Mouse (Mus musculus): ENCODE measurements around the gene Meiob. TPM values are rescaled to one million over a fixed set of nuclear protein-coding genes. Genes with fewer than 3 reads are reported as not detected.

Meiob gene
- total and polyA plus RNA-seq, 3 experiments, result 0.13 to 8.4 (median 1.9) TPM

DNA sequence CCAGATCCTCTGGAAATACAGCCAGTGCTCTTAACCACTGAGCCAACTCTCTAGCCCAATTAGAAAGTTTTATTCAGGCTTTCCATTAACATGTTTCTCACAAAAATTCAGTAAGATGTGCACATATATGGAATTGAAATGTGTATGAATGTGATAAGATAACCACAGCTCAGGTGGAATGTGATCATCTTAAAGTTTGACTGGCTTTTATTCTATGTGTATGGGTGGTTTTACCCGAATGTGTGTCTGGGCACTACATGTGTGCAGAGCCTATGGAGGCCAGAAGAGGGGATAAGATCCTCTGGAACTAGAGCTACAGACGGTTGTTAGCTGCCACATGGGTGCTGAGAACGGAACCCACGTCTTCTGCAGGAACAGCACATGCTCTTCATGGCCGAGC lies 11.2 kb downstream of the Meiob start:
- TF ChIP-seq CTCF (IDR thresholded peaks at IDR 0.05; ENCODE audit: low read depth, low read length) (no peak), POLR2AphosphoS5 (IDR thresholded peaks at IDR 0.05; ENCODE audit: insufficient replicate concordance, low read depth, low read length) (no peak)
- DNase-seq (ENCODE audit: low spot score) (no peak), ATAC-seq (ENCODE audit: extremely low read depth, insufficient number of reproducible peaks, low FRiP score, poor library complexity, severe bottlenecking) (no peak)
- 0 out of 2 replicates have a peak, but pooled peaks cover 8% of the 10 kb centered on the region for H3K27me3 ChIP-seq (ENCODE audit: insufficient read depth, low read length)
- peaks cover 2% of the 10 kb centered on the region; the same call in 1 of the 2 replicates for H3K4me1 ChIP-seq (ENCODE audit: insufficient read depth, low read depth, low read length)
- no peaks in the 10 kb centered on the region for H3K36me3 ChIP-seq (replicated peaks)
- no peak overlapping the region for H3K4me3 ChIP-seq (ENCODE audit: low read depth, low read length)
- no peaks in the 10 kb centered on the region for H3K9me3 ChIP-seq (replicated peaks)

DNA sequence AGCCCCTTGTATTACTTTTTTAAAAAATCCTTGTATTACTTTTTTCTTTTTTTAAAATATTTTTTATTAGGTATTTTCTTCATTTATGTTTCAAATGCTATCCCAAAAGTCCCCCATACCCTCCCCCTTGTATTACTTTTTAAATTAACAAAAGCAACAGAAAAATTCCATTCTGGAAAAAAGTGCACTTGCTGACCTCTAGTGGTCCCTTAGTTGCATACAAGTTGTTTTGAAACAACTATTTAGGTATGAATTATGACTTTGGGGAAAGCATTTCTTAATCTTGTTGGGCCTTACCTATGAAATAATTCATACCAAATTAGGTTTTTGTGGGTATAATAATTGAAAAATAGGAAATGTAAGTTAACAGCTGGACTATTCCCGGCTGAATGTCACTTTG lies 13.4 kb downstream of the Meiob start:
- H3K36me3 ChIP-seq (replicated peaks), result no peaks in the 10 kb centered on the region
- H3K9me3 ChIP-seq (replicated peaks), result no peaks in the 10 kb centered on the region
- H3K4me3 ChIP-seq (ENCODE audit: low read depth, low read length), result no peak overlapping the region
- ATAC-seq (ENCODE audit: extremely low read depth, insufficient number of reproducible peaks, low FRiP score, poor library complexity, severe bottlenecking), result no peak
- TF ChIP-seq CTCF (IDR thresholded peaks at IDR 0.05; ENCODE audit: low read depth, low read length) (no peak), POLR2AphosphoS5 (IDR thresholded peaks at IDR 0.05; ENCODE audit: insufficient replicate concordance, low read depth, low read length) (no peak)
- no peak for DNase-seq (ENCODE audit: low spot score)
- peaks cover 12% of the 10 kb centered on the region; the same call in 1 of the 2 replicates for H3K27me3 ChIP-seq (ENCODE audit: insufficient read depth, low read length)
- peaks cover 2% of the 10 kb centered on the region; the same call in 1 of the 2 replicates for H3K4me1 ChIP-seq (ENCODE audit: insufficient read depth, low read depth, low read length)

DNA sequence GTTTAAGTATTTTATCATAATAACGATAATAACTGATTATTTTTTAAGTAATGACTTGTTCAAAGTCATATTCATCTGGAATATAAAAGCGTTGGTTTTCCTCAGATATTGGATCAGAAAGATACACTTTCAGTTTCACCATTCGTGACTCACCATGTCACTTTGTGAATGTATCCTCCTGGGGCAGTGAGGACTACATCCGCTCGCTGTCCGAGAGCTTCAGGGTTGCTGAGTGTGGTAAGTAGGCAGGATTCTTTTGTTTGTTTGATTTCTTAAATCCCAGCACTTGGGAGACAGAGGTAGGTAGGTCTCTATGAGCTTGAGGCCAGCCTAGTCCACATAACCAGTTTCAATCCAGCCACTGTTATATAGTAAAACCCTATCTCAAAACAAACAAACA lies 14.1 kb downstream of the Meiob start:
- Histone ChIP-seq H3K36me3 (replicated peaks) (no peaks in the 10 kb centered on the region), H3K4me3 (ENCODE audit: low read depth, low read length) (no peak overlapping the region), H3K27me3 (ENCODE audit: insufficient read depth, low read length) (peaks cover 11% of the 10 kb centered on the region; the same call in 1 of the 2 replicates), H3K4me1 (ENCODE audit: insufficient read depth, low read depth, low read length) (peaks cover 2% of the 10 kb centered on the region; the same call in 1 of the 2 replicates), H3K9me3 (replicated peaks) (no peaks in the 10 kb centered on the region)
- TF ChIP-seq GATA2 (IDR thresholded peaks at IDR 0.05; ENCODE audit: borderline replicate concordance, low read depth, low read length) (no peak), POLR2AphosphoS5 (IDR thresholded peaks at IDR 0.05; ENCODE audit: insufficient replicate concordance, low read depth, low read length) (no peak), GATA1 (IDR thresholded peaks at IDR 0.05; ENCODE audit: borderline replicate concordance, low read length) (no peak), CTCF (IDR thresholded peaks at IDR 0.05; ENCODE audit: low read depth, low read length) (no peak)
- ATAC-seq (ENCODE audit: extremely low read depth, insufficient number of reproducible peaks, low FRiP score, poor library complexity, severe bottlenecking), result no peak
- no peak for DNase-seq (ENCODE audit: low spot score)

- TF ChIP-seq GATA1 (IDR thresholded peaks at IDR 0.05; ENCODE audit: borderline replicate concordance, low read length), result no peak
- no peak for TF ChIP-seq TAL1 (conservative IDR thresholded peaks at IDR 0.05; ENCODE audit: low read depth, low read length)
- TF ChIP-seq GATA2 (IDR thresholded peaks at IDR 0.05; ENCODE audit: borderline replicate concordance, low read depth, low read length), result no peak
- TF ChIP-seq CTCF (IDR thresholded peaks at IDR 0.05; ENCODE audit: low read depth, low read length), result no peak
- TF ChIP-seq POLR2AphosphoS5 (IDR thresholded peaks at IDR 0.05; ENCODE audit: insufficient replicate concordance, low read depth, low read length), result no peak
- ATAC-seq (ENCODE audit: extremely low read depth, insufficient number of reproducible peaks, low FRiP score, poor library complexity, severe bottlenecking), result no peak
These were observed 15.4 kb downstream of the Meiob start for GRCm38 (mm10) chr17:24819469-24819868.

DNA sequence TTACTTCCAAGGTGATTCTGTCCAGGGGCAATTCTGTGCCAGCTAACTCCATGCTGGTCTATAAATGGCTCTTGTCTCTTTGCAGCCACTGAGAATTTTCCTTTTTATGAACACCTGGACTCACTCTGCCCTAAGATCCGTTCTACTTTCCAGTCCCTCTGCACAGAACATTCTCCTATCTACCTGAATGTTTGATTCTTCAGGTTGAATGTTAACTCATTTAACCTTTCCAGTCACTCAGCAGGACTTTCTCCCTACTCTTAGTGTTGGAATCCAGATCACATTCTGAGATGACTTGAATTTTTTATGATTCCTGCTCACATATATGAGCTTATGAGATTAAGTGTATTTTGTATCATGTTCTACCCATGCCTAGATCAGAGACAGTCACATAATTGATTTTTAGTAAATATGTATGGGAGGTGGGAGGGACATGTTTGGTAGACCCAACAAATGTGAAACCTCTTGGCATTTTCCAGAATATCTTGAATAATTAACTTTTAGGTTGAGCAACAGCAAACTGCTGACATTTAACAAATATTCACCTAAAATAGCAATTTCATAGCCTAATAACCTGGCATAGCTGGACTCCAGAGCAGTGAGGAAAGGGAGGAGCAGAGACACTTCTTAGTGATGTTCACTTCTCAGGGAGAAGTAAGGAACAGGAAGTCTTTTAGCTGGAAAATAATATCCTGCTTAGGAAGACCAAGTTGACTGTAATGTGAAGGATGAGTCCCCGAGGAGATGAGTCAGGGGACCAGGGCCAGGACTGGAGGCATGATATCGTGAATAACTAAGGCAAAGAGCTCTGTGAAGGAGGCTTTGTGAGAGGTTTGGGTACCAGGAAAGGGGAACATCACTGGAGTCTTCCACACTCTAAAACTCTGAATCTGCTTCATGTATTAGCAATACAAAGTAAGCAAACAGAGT lies 17.5 kb downstream of the Meiob start:
- peaks cover 15% of the 10 kb centered on the region; the same call in 1 of the 2 replicates for H3K27me3 ChIP-seq (ENCODE audit: insufficient read depth, low read length)
- no peak overlapping the region for H3K4me3 ChIP-seq (ENCODE audit: low read depth, low read length)
- no peaks in the 10 kb centered on the region for H3K36me3 ChIP-seq (replicated peaks)
- DNase-seq (ENCODE audit: low spot score) (no peak), ATAC-seq (ENCODE audit: extremely low read depth, insufficient number of reproducible peaks, low FRiP score, poor library complexity, severe bottlenecking) (no peak)
- TF ChIP-seq GATA1 (IDR thresholded peaks at IDR 0.05; ENCODE audit: borderline replicate concordance, low read length) (no peak), POLR2AphosphoS5 (IDR thresholded peaks at IDR 0.05; ENCODE audit: insufficient replicate concordance, low read depth, low read length) (no peak), CTCF (IDR thresholded peaks at IDR 0.05; ENCODE audit: low read depth, low read length) (no peak), GATA2 (IDR thresholded peaks at IDR 0.05; ENCODE audit: borderline replicate concordance, low read depth, low read length) (no peak), TAL1 (conservative IDR thresholded peaks at IDR 0.05; ENCODE audit: low read depth, low read length) (no peak)
- H3K9me3 ChIP-seq (replicated peaks), result no peaks in the 10 kb centered on the region
- H3K4me1 ChIP-seq (ENCODE audit: insufficient read depth, low read depth, low read length), result peaks cover 2% of the 10 kb centered on the region; the same call in 1 of the 2 replicates

More at GRCm38 (mm10) chr17:24819469-24819868, 15.4 kb downstream of the Meiob start:
- no peaks in the 10 kb centered on the region for H3K36me3 ChIP-seq (replicated peaks)
- peaks cover 12% of the 10 kb centered on the region; the same call in 1 of the 2 replicates for H3K27me3 ChIP-seq (ENCODE audit: insufficient read depth, low read length)
- H3K4me1 ChIP-seq (ENCODE audit: insufficient read depth, low read depth, low read length), result peaks cover 2% of the 10 kb centered on the region; the same call in 1 of the 2 replicates
- no peak overlapping the region for H3K4me3 ChIP-seq (ENCODE audit: low read depth, low read length)
- no peaks in the 10 kb centered on the region for H3K9me3 ChIP-seq (replicated peaks)
- no peak for DNase-seq (ENCODE audit: low spot score)

DNA sequence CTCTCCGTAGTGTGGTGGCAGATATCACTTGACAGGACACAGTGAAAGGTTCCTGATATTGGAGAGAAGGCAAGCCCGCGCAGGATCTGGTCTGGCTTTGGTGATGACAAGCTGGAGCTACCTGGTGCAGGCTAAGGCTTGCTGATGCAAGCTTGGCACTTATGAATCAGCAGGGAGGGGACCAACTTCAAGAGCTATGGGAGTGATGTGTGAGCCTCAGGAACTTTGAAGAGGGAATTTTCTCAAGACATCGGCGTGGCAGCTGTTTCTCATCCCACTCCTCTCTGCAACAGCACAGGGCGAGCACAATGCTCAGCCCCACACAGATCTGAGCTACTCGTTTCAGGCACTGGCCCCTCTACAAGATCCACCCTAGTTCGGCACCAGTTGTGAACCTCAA lies 35.8 kb downstream of the Meiob start, which contains the start of gene Hagh:
Hagh (plus strand) TSS at position 302 of the 400 bp plus-strand sequence.
- no peak for TF ChIP-seq TAL1 (conservative IDR thresholded peaks at IDR 0.05; ENCODE audit: low read depth, low read length)
- TF ChIP-seq GATA1 (IDR thresholded peaks at IDR 0.05; ENCODE audit: borderline replicate concordance, low read length), result no peak
- TF ChIP-seq GATA2 (IDR thresholded peaks at IDR 0.05; ENCODE audit: borderline replicate concordance, low read depth, low read length), result no peak
- no peak for TF ChIP-seq CTCF (IDR thresholded peaks at IDR 0.05; ENCODE audit: low read depth, low read length)

More for the DNA sequence above, 35.8 kb downstream of the Meiob start, which contains the start of gene Hagh:
- peaks cover 7% of the 10 kb centered on the region for H3K4me1 ChIP-seq (ENCODE audit: insufficient read depth, low read depth, low read length)
- no peak within 1 kb of the TSS for H3K4me3 ChIP-seq (ENCODE audit: low read depth, low read length)
- H3K9me3 ChIP-seq (replicated peaks), result no peaks in the 10 kb centered on the region
- DNase-seq (ENCODE audit: low spot score) (no peak), ATAC-seq (ENCODE audit: extremely low read depth, insufficient number of reproducible peaks, low FRiP score, poor library complexity, severe bottlenecking) (no peak)
- H3K36me3 ChIP-seq (replicated peaks), result peaks cover 6% of the 10 kb centered on the region
- peaks cover 16% of the 10 kb centered on the region for H3K27me3 ChIP-seq (ENCODE audit: insufficient read depth, low read length)
